Comparison of ENCODE assay signal across 8 mouse cellular contexts in genomic region chr19:7557328-7557822, GRCm38 (mm10). TPM values are rescaled to one million over a fixed set of nuclear protein-coding genes. Genes with fewer than 3 reads are reported as not detected.
DNase-seq lines count a peak whose midpoint lies in the region; ATAC-seq and TF ChIP-seq lines count a peak whose summit lies in the region.

Pla2g16 (plus strand) TSS chr19:7557459.

- under 1% methylated on average over 27 of the region's 27 CpGs for WGBS in hindbrain, embryonic 15.5 days

- H3K4me3 ChIP-seq in gastrocnemius, adult 2 months = peak within 1 kb of the TSS; percentile 94
- H3K4me3 ChIP-seq in hindbrain, embryonic 15.5 days = peak within 1 kb of the TSS; percentile 41
- H3K4me3 ChIP-seq in megakaryocyte, embryonic 14.5 days (replicated peaks) = peak within 1 kb of the TSS; percentile 98

- H3K27ac ChIP-seq in gastrocnemius, adult 2 months = peak within 1 kb of the TSS; percentile 97
- no peak within 1 kb of the TSS for H3K27ac ChIP-seq in hindbrain, embryonic 15.5 days (replicated peaks)

- peak; percentile 80 for DNase-seq in R1 (ENCODE audit: low read depth, low spot score)
- DNase-seq in cerebellum, postnatal 10 days = peak; percentile 59 to 73
- peak; percentile 87 for DNase-seq in gastrocnemius, adult 2 months
- peak; percentile 26 to 34 for DNase-seq in left cerebral cortex, adult 8-10 months (ENCODE audit: low spot score in 2 of 2)
- peak; percentile 13 for DNase-seq in right cerebral cortex, postnatal 14 days
- DNase-seq in urinary bladder, postnatal 36 days (ENCODE audit: low spot score in 2 of 2) = peak; percentile 68 to 80

- peak; percentile 74; the same call in 1 of the 2 replicates for ATAC-seq in hindbrain, embryonic 15.5 days (ENCODE audit: low FRiP score, low read depth)

- H3K9me3 ChIP-seq in hindbrain, embryonic 15.5 days = no peaks in the 10 kb centered on the region
- H3K9me3 ChIP-seq in megakaryocyte, embryonic 14.5 days = no peaks in the 10 kb centered on the region

- peak within 1 kb of the TSS; percentile 71 for H3K4me2 ChIP-seq in hindbrain, embryonic 15.5 days

- no peaks in the 10 kb centered on the region for H3K36me3 ChIP-seq in hindbrain, embryonic 15.5 days
- H3K36me3 ChIP-seq in megakaryocyte, embryonic 14.5 days (replicated peaks; ENCODE audit: low read length) = peaks cover 32% of the 10 kb centered on the region

- intact Hi-C loops in gastrocnemius, adult 2 months (cut with DNase I) = loop anchor here (5.0 kb wide), 1 partner anchor 35 kb away; no protein-coding TSS in a partner anchor

- peaks cover 8% of the 10 kb centered on the region for H3K4me1 ChIP-seq in hindbrain, embryonic 15.5 days (replicated peaks)
- H3K4me1 ChIP-seq in megakaryocyte, embryonic 14.5 days = peaks cover 71% of the 10 kb centered on the region

- no peak within 1 kb of the TSS for H3K9ac ChIP-seq in hindbrain, embryonic 15.5 days

- H3K27me3 ChIP-seq in hindbrain, embryonic 15.5 days = 0 out of 2 replicates have a peak, but pooled peaks cover 6% of the 10 kb centered on the region
- H3K27me3 ChIP-seq in megakaryocyte, embryonic 14.5 days (replicated peaks) = no peaks in the 10 kb centered on the region

- peak; percentile 53 for TF ChIP-seq CTCF in gastrocnemius, adult 2 months (IDR thresholded peaks at IDR 0.05)

RNA-seq across cellular contexts. Expression of gene Pla2g16, which starts in this region (rescaled TPM):
- total RNA-seq in gastrocnemius, adult 2 months (2021) = 100 to 1,000 TPM in 1 of 2 experiments, 10 to 100 TPM in 1; 94.3 to 127 TPM
- 4.8 and 5.7 TPM in 2 replicates for polyA plus RNA-seq in hindbrain, embryonic 15.5 days (2015; fragmentation: Nextera tagmentation; extraction: Ambion mirVana)
- 10 to 100 TPM; 40.3 to 47.9 (median 41.9) TPM for total RNA-seq in left cerebral cortex, adult 8-10 months (2022)
- polyA plus RNA-seq in megakaryocyte, embryonic 14.5 days (2012; ENCODE audit: insufficient read depth, low replicate concordance) = 2.8 and 11.1 TPM in 2 replicates

Comparison
In these comparisons a context has a peak if more than half of its experiments do, and no peak if none do; other contexts are left out.
1. DNase-seq: peak in every context shown above with its lines; median percentile 87 in gastrocnemius, adult 2 months; 80 in R1; 74 in urinary bladder, postnatal 36 days; 66 in cerebellum, postnatal 10 days; 30 in left cerebral cortex, adult 8-10 months; 13 in right cerebral cortex, postnatal 14 days.
2. H3K4me3 ChIP-seq: peak in every context shown above with its lines; median percentile 98 in megakaryocyte, embryonic 14.5 days; 94 in gastrocnemius, adult 2 months; 41 in hindbrain, embryonic 15.5 days.